Mouse (Mus musculus): Measurements from ENCODE around the gene Tmed1.

- no peak for TF ChIP-seq CTCF (IDR thresholded peaks at IDR 0.05; ENCODE audit: low read depth, low read length)
- no peak for TF ChIP-seq POLR2A (IDR thresholded peaks at IDR 0.05; ENCODE audit: extremely low read depth, insufficient read depth, low read length)
Observed at GRCm38 (mm10) chr9:21460400-21460940, 49.6 kb downstream of the Tmed1 start.

Data from liver, adult 2 months (tissue).